Mouse (Mus musculus) T-helper 1 cell (primary cell): ENCODE data around the gene Hormad2.

Source experiments
- in situ Hi-C: fragments of 300-600 bp; cut with MboI, MseI; formaldehyde crosslinking; loops from one replicate; pipeline ENCODE4 v1.15.1; 2025; ENCODE audit warnings: high pct_unique_total_duplicates

Hormad2 gene

DNA sequence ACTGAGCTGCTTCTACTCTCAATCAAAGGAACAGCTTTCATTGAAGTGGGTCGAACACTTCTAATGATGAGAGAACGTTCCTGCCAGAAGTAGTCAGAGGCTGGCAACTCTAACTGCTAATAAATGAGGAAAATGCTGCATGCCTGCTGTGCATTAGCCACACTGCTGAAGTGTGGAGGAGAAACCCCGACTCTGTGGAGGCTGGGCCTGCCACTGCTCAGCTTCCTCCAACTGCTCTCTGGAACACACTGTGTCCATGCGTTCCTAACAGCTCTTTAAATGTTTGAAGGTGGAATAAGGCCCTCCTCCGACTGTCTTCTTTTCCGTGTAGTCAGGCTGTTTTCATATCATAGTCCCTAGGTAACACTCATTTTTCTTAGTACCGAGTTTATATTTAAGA, 98.9 kb downstream of the Hormad2 start:
- in situ Hi-C loops, result no loop called here

DNA sequence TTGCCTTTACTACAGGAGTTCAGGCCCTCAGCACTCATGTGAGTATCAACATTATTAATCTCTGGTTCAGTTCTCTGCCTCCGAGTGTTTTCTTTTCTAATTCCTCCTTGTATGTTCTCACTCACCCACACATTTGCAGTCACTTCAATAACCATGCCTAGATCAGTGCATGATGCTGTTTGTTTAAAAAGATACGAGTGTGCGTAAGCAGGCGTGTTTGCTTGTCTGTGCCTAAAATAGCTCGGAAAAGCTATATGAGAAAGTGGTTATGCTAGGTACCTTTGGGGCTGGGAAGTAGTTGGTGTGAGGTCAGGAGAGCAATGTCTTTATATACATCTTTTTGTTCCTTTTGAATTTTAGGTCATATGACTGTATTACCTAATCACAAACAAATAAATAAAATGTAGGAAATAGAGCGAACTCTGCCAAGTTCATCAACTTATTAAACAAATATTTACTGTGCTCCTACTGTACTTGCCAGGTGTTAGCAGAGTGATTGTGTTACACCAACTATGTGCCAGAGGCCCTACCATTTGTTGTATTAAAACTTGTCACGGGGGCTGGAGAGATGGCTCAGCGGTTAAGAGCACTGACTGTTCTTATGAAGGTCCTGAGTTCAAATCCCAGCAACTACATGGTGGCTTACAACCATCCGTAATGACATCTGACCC, 100.7 kb downstream of the Hormad2 start:
- in situ Hi-C loops, result no loop called here

DNA sequence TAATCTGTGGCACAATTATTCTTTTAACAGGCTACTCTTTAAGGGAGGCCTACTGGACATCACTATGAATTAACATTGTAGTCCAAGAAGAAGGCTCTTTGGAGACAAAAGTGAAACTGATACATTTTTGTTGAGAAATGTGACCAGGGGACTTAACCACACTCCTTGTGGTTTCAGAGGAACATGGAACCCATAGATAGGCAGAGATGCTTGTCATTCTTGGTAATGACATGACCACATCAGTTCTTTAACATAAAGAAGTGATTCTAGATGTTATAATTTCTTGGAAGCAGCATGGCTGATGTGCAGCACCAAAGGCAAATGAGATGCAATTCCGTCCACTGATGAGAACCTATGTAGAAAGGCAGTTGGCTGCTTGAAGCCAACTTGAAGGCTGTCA, 101.6 kb downstream of the Hormad2 start:
- in situ Hi-C loops, result no loop called here

DNA sequence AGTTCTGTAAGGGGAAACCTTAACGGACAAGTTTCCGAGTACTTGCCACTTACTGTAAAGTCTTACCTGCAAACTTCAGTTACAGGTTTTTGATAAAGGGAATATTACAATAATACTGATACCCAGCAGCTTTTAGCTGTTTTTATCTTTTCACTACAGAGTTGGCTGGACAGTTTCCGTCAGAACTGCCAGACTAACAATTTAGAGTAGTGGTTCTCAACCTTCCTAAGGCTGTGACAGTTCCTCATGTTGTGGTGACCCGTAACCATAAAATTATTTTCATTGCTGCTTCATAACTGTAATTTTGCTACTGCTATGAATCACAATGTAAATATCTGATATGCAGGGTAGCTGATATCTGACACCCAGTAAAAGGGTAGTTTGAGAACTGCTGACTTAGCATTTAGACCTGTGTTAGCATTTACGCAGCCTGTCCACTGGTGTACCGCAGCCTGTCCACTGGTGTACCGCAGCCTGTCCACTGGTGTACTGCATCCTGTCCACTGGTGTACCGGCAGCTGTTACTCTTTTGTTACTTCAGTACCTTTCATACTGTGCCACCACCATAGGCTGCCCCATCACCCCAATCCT, 104.1 kb downstream of the Hormad2 start:
- in situ Hi-C loops, result no loop called here

DNA sequence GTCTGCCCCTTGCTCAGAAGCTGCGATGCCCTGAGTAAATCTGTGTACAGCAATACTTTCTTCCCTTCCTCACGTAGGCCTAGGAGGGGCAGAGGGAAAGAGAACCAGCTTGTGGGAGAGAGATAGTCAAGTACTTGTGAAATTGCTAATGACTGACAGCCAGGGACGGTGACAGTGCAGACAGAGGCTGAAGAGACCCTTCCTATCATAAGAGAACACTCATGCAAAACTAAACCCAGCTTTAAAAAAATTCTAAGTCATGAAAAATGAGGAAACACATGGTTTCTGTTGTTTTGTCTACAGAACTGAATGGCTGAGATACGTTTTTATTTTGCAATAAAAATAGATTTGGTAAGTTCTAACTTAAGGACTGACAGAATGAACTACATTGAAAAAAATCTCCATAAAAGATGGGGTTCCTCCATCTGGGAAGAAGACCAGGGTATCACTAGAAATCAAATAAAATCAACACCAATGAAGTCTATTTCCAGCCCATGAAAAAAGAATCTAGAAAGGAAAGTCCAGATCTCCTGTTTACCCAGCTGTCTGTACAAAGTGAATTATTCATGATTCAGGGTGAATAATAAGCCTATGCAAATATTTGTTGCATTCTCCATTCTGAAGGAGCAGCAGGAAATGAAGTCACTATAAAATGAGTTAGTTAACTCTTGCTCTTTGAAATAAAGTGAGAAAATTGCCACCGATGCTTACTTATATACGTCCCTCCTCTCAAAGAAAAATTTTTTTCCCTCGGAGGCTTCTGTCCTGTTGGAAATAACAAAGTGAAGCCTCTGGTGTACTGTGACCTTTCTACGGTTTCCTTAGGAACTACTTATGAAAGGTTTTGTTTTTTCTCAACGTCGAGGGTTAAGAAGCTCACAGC, 104.9 kb downstream of the Hormad2 start:
- in situ Hi-C loops, result no loop called here

DNA sequence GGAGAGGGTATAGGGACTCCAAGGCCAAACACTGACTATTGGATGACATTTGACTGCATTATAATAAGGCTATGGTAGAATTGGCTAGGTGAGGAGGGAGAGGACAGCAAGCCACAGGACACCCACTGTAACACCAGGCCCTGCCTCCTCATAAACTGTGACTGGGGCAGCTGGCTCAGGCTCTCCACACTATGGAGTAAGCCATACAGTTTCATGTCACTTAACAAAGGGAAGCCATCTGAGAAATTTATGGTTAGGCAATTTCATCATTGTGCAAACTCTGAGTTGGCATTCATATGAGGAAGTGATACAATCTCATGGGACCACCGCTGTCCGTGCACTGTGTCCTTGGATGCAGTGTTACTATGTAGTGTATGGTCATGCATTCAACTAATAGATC, 107.9 kb downstream of the Hormad2 start:
- in situ Hi-C loops, result no loop called here

DNA sequence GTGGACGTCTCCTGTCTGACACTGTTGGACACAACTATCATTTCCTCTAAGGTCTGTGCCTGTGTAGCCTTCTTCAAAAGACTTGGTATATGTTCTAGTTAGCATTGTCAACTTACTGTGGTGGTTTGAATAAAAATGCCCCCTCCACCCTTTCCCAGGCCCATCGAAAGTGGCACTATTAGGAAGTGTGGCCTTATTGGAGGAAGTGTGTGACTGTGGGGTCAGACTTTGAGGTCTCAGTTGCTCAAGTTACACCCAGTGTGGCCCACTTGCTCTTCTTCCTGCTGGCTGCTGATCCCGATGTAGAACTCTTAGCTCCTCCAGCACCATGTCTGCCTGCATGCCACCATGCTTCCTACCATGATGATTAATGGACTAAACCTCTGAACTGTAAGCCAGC, 112.7 kb downstream of the Hormad2 start:
- in situ Hi-C loops, result no loop called here

DNA sequence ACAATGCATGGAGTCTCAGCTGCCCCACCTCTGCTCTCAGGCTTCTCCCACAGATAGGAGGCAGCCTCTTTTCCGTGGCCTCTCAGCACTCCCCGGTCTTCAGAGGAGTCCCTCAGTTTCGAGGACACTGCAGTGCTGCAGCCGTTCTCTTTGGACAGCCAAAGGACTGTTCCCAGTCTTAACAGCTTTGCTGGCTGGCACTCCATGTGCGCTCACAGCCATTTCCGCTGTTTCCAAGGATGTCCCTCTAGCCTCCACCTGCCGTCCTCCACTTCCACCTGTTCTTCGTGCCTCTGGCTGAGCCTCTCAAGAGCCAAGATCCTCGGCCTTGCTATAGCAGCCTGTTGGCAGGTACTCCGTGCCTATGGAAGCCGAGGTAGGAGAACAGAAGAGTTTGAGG, 117.4 kb downstream of the Hormad2 start:
- in situ Hi-C loops, result no loop called here

DNA sequence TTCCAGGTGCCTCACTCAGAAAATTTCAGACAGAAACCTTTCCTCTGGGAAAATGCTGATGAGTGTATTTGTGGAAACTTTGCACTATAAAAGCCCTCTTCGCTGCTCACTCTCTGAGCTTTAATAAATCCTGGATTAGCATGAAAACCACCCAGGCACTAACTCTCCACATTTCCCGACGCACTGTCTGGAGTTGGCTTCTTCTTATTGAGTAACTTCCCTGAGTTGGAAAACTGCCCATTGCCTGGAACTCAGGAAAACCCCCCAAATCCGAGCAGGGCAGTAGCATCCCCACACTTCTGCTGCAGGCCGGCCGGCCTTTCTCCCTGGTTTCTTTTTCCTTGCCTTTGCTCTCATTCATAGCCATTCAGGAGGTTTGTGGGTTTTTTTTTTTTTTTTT, 118.0 kb downstream of the Hormad2 start:
- in situ Hi-C loops, result no loop called here

DNA sequence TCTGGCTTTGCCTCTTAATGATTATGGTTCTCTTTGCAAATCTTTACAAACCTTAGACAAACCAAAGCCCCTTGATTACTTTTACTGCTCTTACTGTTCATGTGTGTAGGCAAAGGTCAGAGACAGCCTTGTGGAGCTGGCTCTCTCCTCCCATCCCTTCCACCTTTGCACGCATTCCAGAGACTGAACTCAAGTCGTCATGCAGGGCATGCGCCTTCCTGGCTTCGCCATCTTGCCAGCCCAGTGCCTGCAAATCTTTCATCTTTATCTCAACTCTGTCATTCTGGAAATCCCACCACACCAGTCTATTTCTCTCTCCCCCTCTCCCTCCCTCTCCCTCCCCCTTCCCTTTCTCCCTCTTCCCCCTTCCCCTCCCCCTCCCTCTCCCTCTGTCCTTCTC, 120.0 kb downstream of the Hormad2 start:
- in situ Hi-C loops, result no loop called here

DNA sequence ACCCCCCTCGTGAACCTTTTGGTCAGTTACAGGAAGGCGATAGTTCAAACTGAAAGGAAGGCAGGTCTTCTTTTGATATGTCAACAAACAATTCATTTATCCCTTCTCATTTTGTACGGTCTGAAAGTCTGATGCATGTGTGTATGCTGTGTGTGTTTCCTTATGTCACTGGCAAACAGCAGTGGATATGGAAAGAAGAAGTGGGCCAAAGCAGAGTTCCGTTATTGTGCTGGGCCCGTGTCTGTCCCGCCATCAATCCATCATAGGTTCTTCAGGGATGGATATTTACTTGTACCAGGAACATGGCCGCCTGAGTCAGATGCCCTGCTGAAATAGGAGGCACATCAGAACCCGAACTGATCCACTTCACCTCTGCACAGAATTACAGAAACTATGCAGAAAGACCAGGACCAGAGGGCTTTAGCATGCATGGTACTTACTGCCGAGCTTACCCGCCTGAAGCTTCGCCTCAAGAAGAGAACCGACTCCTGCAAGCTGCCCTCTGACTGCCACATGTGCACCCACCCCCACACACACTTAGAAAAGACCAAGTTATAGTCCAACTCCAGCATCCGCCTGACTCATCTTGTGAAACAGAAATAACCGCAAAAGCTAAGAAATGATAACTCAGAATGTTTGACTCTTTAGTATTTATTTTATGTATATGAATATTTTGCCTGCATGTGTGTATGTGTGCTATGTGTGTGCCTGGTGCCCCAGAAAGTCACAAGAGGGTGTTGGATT, 121.5 kb downstream of the Hormad2 start:
- in situ Hi-C loops, result no loop called here

DNA sequence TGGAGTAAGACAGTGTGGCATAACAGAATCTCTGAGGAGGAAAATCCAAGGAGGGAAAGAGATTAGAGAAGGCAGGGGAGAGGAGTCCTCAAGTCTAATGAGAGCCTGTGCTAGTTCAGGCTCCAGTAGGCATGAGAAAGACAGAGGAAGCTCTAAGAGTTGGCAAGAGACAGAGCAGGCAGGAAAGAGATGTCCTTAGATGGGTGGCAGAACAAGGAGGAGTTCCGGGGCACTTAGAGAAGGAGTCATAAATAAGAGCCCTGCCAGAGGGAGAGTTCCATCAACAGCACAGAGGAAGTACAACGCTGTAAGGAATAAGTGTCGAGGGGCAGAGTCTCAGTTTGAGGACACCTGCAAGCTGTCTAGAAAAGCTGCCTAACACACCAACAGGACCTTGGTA, 122.9 kb downstream of the Hormad2 start:
- in situ Hi-C loops, result no loop called here

DNA sequence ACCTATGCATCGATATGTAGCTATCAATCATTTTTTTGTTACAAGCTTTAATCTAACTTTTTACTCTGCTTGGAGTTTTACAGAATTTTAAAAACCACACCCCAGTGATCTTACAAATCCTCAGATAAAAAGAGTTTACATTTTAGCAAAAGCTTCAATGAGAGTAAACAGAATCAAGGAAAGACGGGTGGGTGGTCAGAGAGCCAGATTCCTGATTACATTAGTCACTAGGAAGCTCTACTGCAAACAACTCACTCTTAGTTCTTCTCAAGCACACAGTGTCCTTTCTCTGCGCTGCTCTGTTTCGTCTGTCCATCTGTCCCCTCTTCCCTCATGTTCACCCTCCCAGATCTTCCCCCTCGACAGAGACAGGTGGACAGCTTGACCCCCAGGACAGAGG, 123.6 kb downstream of the Hormad2 start:
- in situ Hi-C loops, result no loop called here

DNA sequence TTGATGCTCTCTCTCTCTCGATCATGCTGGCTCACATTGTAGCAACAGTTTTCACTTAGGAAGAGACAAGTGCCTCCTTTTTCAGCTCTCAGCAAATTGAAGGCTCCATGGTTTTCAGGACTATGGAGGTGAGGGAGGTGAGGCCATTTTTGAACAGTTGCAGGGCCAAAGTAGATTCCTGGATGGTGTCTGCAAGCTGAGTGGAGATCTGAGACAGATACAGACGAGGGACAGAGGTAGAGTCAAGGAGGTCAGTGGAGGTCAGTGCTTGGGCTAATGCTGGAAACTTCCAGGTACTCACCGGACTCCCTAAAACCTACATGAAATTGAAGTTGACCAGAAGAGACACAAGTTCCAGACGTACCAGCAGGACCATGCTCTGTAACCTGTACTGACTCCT, 128.7 kb downstream of the Hormad2 start:
- in situ Hi-C loops, result no loop called here

DNA sequence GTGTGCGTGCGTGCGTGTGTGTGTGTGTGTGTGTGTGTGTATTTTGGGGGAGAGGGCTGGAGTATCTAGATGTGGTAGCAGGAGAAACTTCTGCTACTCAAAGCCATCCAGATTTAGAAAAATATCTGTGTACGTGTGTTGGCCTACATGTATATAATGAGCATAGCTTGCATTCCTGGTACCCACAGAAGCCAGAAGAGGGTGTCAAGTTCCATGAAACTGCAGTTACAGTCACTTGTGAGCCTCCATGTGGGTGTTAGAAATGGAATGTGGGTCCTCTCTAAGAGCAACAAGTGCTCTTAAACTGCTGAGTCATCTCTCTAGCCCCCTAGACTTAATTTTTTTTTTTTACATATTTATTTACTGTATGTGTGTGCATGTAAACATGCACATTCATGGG, 130.6 kb downstream of the Hormad2 start:
- in situ Hi-C loops, result no loop called here

DNA sequence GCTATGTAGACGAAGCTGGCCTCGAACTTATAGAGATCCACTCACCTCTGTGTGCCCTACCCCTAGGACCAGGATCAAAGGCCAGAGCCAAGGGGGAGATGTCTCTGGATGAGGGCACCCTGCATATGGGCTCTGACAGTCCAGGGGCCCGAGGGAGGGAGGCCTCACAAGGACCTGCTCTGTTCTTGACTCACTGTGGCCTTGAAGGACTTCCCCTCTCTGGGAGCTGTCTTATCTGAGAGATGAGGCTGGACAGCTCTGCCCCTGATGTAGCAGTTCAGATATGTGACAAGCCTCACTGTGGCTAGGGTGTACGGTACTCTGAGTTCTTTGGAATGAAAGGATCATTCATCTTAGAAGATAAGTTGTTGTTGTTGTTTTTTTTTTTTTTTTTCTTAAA, 131.3 kb downstream of the Hormad2 start:
- in situ Hi-C loops, result no loop called here

DNA sequence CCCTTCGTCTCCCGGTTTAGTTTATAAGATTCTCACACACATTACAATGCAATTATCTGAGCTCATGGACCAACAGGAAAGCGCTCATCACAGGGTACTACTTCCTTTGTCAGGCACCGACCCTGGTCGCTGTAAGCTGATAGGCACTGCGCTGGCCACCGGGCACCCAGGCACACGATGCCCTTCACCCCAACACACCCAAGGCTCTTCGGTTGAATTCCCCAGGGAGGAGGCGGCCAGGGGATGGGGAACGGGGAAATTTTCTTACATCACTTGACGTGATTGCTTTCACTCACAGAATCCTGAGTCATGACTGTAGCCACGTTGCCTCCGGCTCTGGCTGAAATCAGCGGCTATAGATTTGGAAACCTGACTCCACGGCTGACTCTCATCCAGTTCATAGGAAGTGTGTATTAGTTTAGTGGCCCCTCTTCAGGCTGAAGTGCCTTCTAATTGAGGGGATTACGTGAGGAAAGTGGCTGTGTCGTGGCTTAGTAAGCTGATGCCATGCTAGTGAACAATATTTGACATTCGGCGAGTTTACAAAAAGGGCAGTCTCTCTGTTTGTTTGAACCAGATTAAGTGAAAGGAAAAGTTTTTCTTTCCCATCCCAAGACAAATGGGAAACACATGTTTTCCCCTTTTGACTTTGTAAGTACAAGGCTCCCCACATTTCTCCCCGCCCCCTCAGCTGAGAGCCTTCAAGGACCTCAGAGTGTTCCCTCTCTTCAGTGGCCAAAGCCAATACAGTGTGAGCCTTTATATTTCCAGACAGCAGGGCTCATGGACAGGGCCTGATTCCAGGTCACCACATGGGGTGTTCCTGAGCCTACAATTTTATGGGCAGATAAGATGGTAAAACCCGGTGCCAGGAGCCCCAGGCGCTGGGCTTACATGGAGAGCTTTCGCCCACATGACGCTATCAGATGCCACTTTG, 132.1 kb downstream of the Hormad2 start:
- in situ Hi-C loops, result no loop called here

DNA sequence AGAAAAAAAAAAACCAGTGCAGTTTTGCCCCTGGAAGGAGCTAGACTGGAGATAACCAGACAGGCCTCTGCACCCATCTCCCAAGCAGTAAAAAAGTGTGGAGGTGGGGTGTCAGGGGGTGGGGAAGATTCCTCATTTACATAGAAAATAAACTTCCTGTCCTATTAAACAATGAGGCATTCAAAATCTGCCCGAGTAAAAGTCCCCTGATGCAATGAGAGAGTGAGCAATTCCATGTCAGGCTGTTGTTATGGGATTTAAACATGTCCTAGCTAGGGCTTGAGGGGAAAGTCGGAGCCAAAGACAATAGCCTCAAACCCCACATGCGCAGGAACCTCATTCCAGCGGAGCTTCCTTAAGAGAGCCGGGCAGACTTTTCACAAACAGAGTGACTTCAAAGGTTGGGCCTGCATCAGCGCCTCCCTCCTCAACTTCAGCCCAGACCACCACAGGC, 132.8 kb downstream of the Hormad2 start:
- in situ Hi-C loops, result no loop called here

DNA sequence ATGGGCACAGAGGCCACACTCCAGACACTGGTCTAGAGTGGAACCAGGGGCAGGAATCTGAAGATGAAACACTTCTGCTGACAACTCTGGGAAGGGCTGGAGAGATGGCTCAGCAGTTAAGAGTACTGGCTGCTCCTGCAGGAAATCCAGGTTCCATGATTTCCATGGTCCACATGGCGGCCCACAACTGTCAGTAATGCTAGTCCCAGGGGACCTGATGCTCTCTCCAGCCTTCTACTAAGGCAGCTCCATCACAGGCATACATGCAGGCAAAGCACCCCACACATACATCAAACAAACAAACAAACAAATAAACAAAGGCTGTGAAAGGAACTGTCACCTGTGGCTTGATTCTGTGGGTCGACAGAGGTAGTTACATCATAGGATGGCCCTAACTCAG, 134.8 kb downstream of the Hormad2 start:
- in situ Hi-C loops, result no loop called here

DNA sequence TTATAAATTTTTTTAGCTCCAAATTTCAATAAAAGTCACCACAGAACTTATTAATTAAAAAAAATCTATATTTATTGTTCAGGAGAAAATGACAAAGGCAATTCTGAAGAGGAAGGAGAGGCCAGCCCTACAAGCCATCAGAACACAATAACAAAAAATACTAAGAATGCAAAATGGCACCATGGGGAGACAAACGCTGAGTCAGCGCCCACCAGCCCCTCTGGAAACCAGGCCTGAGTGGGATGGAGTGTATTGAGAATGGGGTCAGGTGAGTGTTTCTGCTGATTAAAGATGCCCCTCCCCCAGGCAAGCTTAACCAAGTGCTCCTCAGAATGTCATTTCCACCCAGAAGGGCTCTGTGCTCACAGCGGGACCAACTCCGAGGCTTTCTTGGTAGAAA, 135.8 kb downstream of the Hormad2 start:
- in situ Hi-C loops, result no loop called here

DNA sequence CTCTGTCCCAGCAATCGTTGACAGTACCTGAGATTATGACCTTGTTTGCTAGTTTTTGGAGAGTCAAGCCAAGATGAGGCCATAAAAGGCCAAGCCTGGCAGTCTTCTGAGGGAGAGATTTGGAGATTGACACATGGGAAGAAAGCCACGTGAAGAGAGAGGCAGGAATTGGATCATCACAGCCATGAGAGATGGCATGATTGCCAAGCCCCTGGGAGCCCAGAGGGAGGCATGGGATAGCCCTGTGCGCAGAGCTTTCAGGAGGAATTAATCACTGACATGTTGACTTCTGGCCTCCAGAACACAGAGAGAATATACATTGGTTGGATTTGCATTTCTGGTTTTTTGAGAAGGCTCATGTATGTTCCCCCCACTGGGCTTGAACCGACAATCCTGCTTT, 136.7 kb downstream of the Hormad2 start:
- in situ Hi-C loops, result no loop called here
